Mouse (Mus musculus): Measurements from ENCODE around the gene Plekha4. TPM values are rescaled to one million over a fixed set of nuclear protein-coding genes. Genes with fewer than 3 reads are reported as not detected.

The Plekha4 gene
- total and polyA plus RNA-seq, 2 experiments from 2014 or later: 2.1 to 2.8 TPM

DNA sequence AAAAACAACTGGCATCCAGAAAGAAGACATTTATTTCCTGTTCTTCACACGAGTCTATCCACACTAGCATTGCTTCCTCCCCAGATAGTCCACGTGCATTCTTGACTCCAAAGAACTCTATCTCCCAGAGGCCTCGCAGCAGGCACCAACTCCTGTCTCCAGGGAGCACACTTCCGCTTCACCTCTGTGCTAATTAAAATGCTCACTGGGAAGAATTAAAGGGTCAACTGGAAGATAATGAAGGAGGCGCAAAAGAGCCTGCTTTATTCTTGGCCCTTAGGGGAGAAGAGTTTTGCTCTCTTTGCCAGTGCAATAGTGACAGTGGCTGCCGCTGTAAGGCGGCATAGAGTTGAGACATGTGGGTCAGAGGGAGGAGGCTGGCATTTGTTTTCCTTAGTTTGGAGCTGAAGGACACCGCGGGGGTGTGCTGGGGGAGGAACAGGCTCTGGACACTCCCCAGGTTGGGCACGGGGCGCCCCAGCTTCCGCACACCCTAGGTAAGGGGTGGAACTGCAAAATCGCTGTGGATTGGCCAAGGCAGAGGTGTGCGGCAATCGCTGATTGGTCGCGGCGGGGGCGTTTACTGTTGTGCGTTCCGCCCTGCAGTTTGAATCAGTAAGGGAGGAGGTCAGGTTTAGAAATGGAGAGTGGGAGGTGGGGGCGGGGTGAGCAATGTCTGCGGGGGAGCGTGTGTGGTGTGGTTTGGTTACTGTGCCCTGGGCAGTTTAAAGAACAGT is 41.8 kb downstream of the Plekha4 start:
- TF ChIP-seq CTCF (IDR thresholded peaks at IDR 0.05; ENCODE audit: low read depth): no peak; the same call in 1 of the 2 replicates
- Histone ChIP-seq H3K27ac (peak overlapping the region; percentile 82), H3K4me1 (ENCODE audit: insufficient read depth, low read length) (peaks cover 16% of the 10 kb centered on the region), H3K4me3 (ENCODE audit: low read length) (peak overlapping the region; percentile 43), H3K4me2 (ENCODE audit: low read depth, low read length) (peak overlapping the region; percentile 66), H3K27me3 (ENCODE audit: insufficient read depth, low read length) (no peaks in the 10 kb centered on the region), H3K9ac (replicated peaks; ENCODE audit: low read length) (0 out of 2 replicates have a peak overlapping the region, but pooled peaks have one; percentile 30), H3K36me3 (ENCODE audit: insufficient read depth, low read length) (no peaks in the 10 kb centered on the region), H3K9me3 (ENCODE audit: low read length) (no peaks in the 10 kb centered on the region)
- DNase-seq (ENCODE audit: low spot score) (peak; percentile 94), ATAC-seq (peak; percentile 95)
- WGBS: under 1% methylated on average over 24 of the region's 24 CpGs

DNA sequence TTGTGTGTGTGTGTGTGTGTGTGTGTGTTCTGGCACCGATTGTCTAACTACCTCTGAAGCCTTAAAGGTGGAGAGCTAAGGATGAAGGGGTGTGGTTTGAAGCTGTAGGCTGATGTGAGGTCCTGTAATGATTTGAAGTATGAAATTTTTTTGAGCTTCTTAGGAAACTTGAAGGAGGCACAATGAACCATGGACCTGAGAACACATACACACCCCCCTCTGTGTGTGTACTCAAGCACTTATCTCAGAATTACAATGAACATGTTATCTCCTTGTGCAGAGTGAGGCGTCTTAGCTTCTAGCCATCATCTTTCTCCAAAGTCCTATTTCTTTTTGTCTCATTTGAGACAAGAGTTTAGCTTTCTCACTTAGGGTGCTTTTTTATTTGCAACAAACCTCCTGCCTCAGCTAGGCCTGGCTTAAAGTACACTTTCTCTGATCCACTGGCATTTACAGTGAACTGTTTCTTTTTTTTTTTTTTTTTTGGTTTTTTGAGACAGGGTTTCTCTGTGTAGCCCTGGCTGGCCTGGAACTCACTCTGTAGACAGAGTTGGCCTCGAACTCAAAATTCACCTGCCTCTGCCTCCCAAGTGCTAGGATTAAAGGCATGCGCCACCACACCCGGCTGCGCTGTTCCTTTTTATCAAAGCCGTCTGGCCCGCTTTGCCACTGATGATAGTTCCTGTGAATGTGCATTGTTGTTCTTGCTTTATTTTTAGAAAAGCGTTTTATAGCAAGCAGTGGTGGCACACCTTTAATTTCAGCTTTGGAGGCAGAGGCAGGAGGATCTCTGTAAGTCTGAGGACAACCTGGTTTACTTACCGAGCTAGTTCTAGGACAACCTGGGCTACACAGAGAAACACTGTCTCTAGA is 42.7 kb downstream of the Plekha4 start:
- H3K4me2 ChIP-seq (ENCODE audit: low read depth, low read length): peak overlapping the region; percentile 66
- WGBS: 79% methylated on average over 10 of the region's 10 CpGs
- H3K9ac ChIP-seq (replicated peaks; ENCODE audit: low read length): 0 out of 2 replicates have a peak overlapping the region, but pooled peaks have one; percentile 30
- peak overlapping the region; percentile 43 for H3K4me3 ChIP-seq (ENCODE audit: low read length)
- peaks cover 16% of the 10 kb centered on the region for H3K4me1 ChIP-seq (ENCODE audit: insufficient read depth, low read length)
- TF ChIP-seq CTCF (IDR thresholded peaks at IDR 0.05; ENCODE audit: low read depth): no peak
- no peak for DNase-seq (ENCODE audit: low spot score)
- no peak for ATAC-seq
- H3K9me3 ChIP-seq (ENCODE audit: low read length): no peaks in the 10 kb centered on the region
- H3K27me3 ChIP-seq (ENCODE audit: insufficient read depth, low read length): no peaks in the 10 kb centered on the region
- H3K27ac ChIP-seq: peak overlapping the region; percentile 82
- H3K36me3 ChIP-seq (ENCODE audit: insufficient read depth, low read length): no peaks in the 10 kb centered on the region

DNA sequence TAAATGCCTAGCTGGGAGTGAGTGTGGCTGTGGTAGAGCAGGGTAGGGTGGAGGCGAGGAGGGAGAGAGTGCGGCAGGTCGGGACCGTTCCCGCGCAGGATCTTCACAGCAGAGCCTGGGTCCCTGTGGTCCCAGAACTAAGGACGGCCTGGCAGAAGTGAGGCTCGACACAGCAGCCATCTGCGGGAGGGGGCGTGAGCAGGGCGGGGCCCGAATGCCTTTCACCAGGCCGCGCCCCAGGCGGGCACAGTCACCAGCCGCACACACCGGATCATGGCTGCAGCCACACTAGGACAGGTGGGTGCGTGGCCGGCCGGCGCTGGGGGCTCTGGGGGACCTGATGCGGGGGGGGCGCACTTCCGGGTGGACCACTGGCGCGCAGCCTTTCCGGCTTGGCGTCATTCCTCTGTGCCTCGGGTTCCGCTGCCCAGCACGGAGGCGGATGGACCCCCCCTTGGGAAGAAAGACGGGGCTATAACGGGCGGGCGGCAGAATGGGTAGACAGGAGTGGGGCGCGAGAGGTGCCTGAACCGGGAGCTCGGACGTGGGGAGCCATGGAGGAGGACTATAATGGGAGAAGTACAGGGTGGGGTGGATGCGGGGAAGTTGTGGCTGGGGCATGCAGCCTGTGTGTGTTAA is 44.1 kb downstream of the Plekha4 start, which contains the start of gene Bcat2:
Gene Bcat2 (plus strand): TSS at position 51 of the 639 bp plus-strand sequence.
- Histone ChIP-seq H3K4me3 (ENCODE audit: low read length) (peak within 1 kb of the TSS; percentile 56), H3K4me1 (ENCODE audit: insufficient read depth, low read length) (peaks cover 16% of the 10 kb centered on the region), H3K36me3 (ENCODE audit: insufficient read depth, low read length) (no peaks in the 10 kb centered on the region), H3K27ac (peak within 1 kb of the TSS; percentile 89), H3K9me3 (ENCODE audit: low read length) (no peaks in the 10 kb centered on the region), H3K4me2 (ENCODE audit: low read depth, low read length) (peak within 1 kb of the TSS; percentile 78), H3K9ac (replicated peaks; ENCODE audit: low read length) (peak within 1 kb of the TSS; percentile 75), H3K27me3 (ENCODE audit: insufficient read depth, low read length) (no peaks in the 10 kb centered on the region)
- no peak for TF ChIP-seq CTCF (IDR thresholded peaks at IDR 0.05; ENCODE audit: low read depth)
- DNase-seq (ENCODE audit: low spot score): peak; percentile 86
- WGBS: 1% methylated on average over 40 of the region's 42 CpGs
- ATAC-seq: peak; percentile 70

DNA sequence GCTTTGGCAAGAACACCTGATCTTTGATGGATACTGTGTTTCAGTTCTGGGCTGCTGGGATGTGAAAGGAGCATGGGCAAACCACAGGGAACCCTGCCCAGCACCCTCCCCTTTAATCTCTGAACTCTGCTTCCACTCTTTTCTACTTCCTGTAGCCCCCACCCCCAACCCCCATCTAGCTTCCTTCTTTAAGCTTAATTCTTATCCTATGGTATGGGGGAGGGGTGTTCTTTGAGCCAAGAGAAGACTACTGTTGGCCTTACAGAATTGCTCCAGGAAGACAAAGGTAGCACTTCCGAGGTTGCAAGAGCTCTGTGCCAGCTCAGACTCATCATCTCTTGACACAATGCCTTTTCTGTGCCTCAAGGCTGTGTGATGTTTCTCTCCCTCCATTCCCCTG is 45.8 kb downstream of the Plekha4 start:
- DNase-seq (ENCODE audit: low spot score): no peak
- Histone ChIP-seq H3K9ac (replicated peaks; ENCODE audit: low read length) (no peak overlapping the region), H3K4me3 (ENCODE audit: low read length) (no peak overlapping the region), H3K4me2 (ENCODE audit: low read depth, low read length) (no peak overlapping the region), H3K27ac (no peak overlapping the region), H3K9me3 (ENCODE audit: low read length) (no peaks in the 10 kb centered on the region), H3K4me1 (ENCODE audit: insufficient read depth, low read length) (peaks cover 16% of the 10 kb centered on the region), H3K36me3 (ENCODE audit: insufficient read depth, low read length) (peaks cover 10% of the 10 kb centered on the region; the same call in 1 of the 2 replicates), H3K27me3 (ENCODE audit: insufficient read depth, low read length) (no peaks in the 10 kb centered on the region)
- no peak for TF ChIP-seq CTCF (IDR thresholded peaks at IDR 0.05; ENCODE audit: low read depth)
- ATAC-seq: no peak
- 47% methylated on average over 1 of the region's 1 CpGs for WGBS

DNA sequence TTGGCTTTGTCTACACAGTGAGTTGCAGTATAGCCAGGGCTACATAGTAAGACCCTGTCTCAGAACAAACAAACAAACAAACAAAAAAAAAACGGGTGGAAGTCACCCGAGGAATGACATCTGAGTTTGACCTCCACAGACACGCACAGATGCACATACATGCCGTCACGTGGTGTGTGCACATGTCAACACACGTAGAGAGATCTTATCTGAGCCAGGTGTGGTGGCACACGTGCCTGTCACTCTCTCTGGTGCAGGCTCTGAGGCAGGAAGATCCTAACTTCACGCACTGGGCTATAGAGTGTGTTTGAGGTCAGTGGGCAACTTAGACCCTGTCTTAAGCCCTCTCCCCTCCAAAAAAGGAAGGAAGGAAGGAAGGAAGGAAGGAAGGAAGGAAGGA is 47.8 kb downstream of the Plekha4 start:
- peaks cover 9% of the 10 kb centered on the region for H3K4me1 ChIP-seq (ENCODE audit: insufficient read depth, low read length)
- ATAC-seq (no peak), DNase-seq (ENCODE audit: low spot score) (no peak)
- no peak overlapping the region for H3K9ac ChIP-seq (replicated peaks; ENCODE audit: low read length)
- no peak overlapping the region for H3K27ac ChIP-seq
- H3K36me3 ChIP-seq (ENCODE audit: insufficient read depth, low read length): peaks cover 10% of the 10 kb centered on the region; the same call in 1 of the 2 replicates
- H3K4me2 ChIP-seq (ENCODE audit: low read depth, low read length): no peak overlapping the region
- H3K4me3 ChIP-seq (ENCODE audit: low read length): no peak overlapping the region
- 80% methylated on average over 8 of the region's 8 CpGs for WGBS
- TF ChIP-seq CTCF (IDR thresholded peaks at IDR 0.05; ENCODE audit: low read depth): no peak
- no peaks in the 10 kb centered on the region for H3K9me3 ChIP-seq (ENCODE audit: low read length)
- no peaks in the 10 kb centered on the region for H3K27me3 ChIP-seq (ENCODE audit: insufficient read depth, low read length)

Data from hindbrain, postnatal 0 days (tissue).